Mouse (Mus musculus) lung, adult 2 months (tissue): ENCODE data around the gene Bend5.

Experiments used
- CTCF ChIP-seq: fragments of 200-500 bp; IDR thresholded peaks from 2 replicates; pipeline ENCODE4 v1.5.1; 2011; ENCODE audit warnings: mild to moderate bottlenecking, low read length, control low read depth; ENCODE audit not compliant: insufficient read depth
- POLR2A ChIP-seq: fragments of 200-500 bp; IDR thresholded peaks from 2 replicates; pipeline ENCODE4 v1.6.1; 2011; ENCODE audit warnings: low read depth, mild to moderate bottlenecking, control low read depth, low read length, borderline replicate concordance; ENCODE audit errors: extremely low read depth

DNA sequence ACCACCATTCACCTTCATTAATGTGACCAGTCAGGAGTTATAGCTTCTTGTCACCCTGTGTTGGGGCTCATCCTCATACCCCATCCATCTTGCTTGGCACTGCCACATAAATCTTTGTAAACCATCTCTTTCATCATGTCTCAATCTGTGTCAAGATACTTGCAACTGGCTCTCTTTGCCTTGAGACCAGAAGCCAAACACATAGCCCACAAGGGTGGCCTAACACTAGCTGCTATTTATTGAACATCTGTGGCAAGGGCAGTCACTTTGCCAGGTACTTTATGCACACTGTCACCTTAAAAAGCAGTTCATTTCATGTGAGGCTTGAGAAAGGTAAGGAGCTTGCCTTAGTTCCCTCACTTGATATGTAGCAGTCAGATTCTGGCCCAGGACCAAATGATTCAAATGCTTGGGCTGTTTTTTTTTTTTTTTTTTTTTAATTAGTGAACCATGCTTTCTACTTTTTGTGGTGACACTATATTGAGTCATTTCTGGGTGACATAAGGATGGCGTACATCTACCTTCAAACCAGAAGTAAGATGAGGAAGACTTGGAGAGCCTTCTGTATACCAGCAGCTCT lies 9.7 kb downstream of the Bend5 start:
- TF ChIP-seq POLR2A = no peak
- TF ChIP-seq CTCF = no peak
